In genomic region chr16:17222197-17222596, GRCm38 (mm10) we compare ENCODE assay signal across 8 mouse cellular contexts. TPM values are rescaled to one million over a fixed set of nuclear protein-coding genes. Genes with fewer than 3 reads are reported as not detected.
DNase-seq lines count a peak whose midpoint lies in the region; ATAC-seq lines count a peak whose summit lies in the region.

No protein-coding gene starts in this region.

- WGBS in intestine, embryonic 15.5 days: 29% methylated on average over 25 of the region's 25 CpGs

- DNase-seq in adipocyte (ENCODE audit: low spot score): peak; percentile 99
- DNase-seq in embryo, embryonic 9.5 days (ENCODE audit: extremely low spot score): peak; percentile 98
- peak; percentile 89 to 100 for DNase-seq in left cerebral cortex, postnatal 10 days (ENCODE audit: extremely low spot score in 1 of 2, low spot score in 2 of 2)
- DNase-seq in right cerebral cortex, postnatal 14 days: peak; percentile 96
- DNase-seq in urinary bladder, postnatal 25 days (ENCODE audit: low spot score): peak; percentile 100

- no peak overlapping the region for H3K4me2 ChIP-seq in intestine, embryonic 15.5 days (replicated peaks)

- H3K9me3 ChIP-seq in intestine, embryonic 15.5 days: no peaks in the 10 kb centered on the region

- H3K4me1 ChIP-seq in intestine, embryonic 15.5 days (replicated peaks): 0 out of 2 replicates have a peak, but pooled peaks cover 8% of the 10 kb centered on the region

- peak; percentile 98 for ATAC-seq in granulocyte monocyte progenitor cell, adult 5-6 weeks (replicated peaks; ENCODE audit: poor library complexity, severe bottlenecking)
- peak; percentile 100 for ATAC-seq in intestine, embryonic 15.5 days
- peak; percentile 100 for ATAC-seq in megakaryocyte progenitor cell, adult 5-6 weeks (replicated peaks; ENCODE audit: poor library complexity)

- intact Hi-C loops in left cerebral cortex, postnatal 10 days (cut with DNase I): no loop called here

- H3K27ac ChIP-seq in intestine, embryonic 15.5 days: no peak overlapping the region

- no peaks in the 10 kb centered on the region for H3K27me3 ChIP-seq in intestine, embryonic 15.5 days (replicated peaks)

- H3K4me3 ChIP-seq in intestine, embryonic 15.5 days (replicated peaks): no peak overlapping the region

- H3K9ac ChIP-seq in intestine, embryonic 15.5 days: no peak overlapping the region

- no peaks in the 10 kb centered on the region for H3K36me3 ChIP-seq in intestine, embryonic 15.5 days

RNA-seq across cellular contexts. Expression of gene Hic2, which starts 11.2 kb away (rescaled TPM):
- total RNA-seq in granulocyte monocyte progenitor cell, adult 5-6 weeks (2014; fragmentation: Nextera tagmentation): 2.3 and 5.0 TPM in 2 replicates
- 2.0 and 2.4 TPM in 2 replicates for total RNA-seq in granulocyte monocyte progenitor cell, adult 5-6 weeks (2017)
- 5.8 and 6.0 TPM in 2 replicates for polyA plus RNA-seq in intestine, embryonic 15.5 days (2015; fragmentation: Nextera tagmentation; extraction: Ambion mirVana)
- 1 to 10 TPM; 6.6 TPM for total RNA-seq in left cerebral cortex, postnatal 10 days (2021)
- total RNA-seq in megakaryocyte progenitor cell, adult 5-6 weeks (2015): 1.8 and 1.9 TPM in 2 replicates
- total RNA-seq in megakaryocyte progenitor cell, adult 5-6 weeks (2017): 2.1 and 2.3 TPM in 2 replicates

RNA-seq across cellular contexts. Expression of gene Rimbp3, which starts 13.8 kb away (rescaled TPM):
- total RNA-seq in granulocyte monocyte progenitor cell, adult 5-6 weeks (2014; fragmentation: Nextera tagmentation): 0.92 and 1.6 TPM in 2 replicates
- total RNA-seq in granulocyte monocyte progenitor cell, adult 5-6 weeks (2017): 0.34 and 0.88 TPM in 2 replicates
- polyA plus RNA-seq in intestine, embryonic 15.5 days (2015; fragmentation: Nextera tagmentation; extraction: Ambion mirVana): 0.57 and 0.67 TPM in 2 replicates
- 1 to 10 TPM; 1.7 to 1.9 TPM for total RNA-seq in left cerebral cortex, postnatal 10 days (2021)
- 0.69 and 0.95 TPM in 2 replicates for total RNA-seq in megakaryocyte progenitor cell, adult 5-6 weeks (2015)
- 0.58 and 1.3 TPM in 2 replicates for total RNA-seq in megakaryocyte progenitor cell, adult 5-6 weeks (2017)

RNA-seq across cellular contexts. Expression of gene Ube2l3, which starts 19.7 kb away (rescaled TPM):
- 213 and 244 TPM in 2 replicates for total RNA-seq in granulocyte monocyte progenitor cell, adult 5-6 weeks (2014; fragmentation: Nextera tagmentation)
- 110 and 124 TPM in 2 replicates for total RNA-seq in granulocyte monocyte progenitor cell, adult 5-6 weeks (2017)
- polyA plus RNA-seq in intestine, embryonic 15.5 days (2015; fragmentation: Nextera tagmentation; extraction: Ambion mirVana): 352 and 386 TPM in 2 replicates
- total RNA-seq in left cerebral cortex, postnatal 10 days (2021): 100 to 1,000 TPM; 149 to 151 TPM
- total RNA-seq in megakaryocyte progenitor cell, adult 5-6 weeks (2015): 312 and 333 TPM in 2 replicates
- 87.5 and 107 TPM in 2 replicates for total RNA-seq in megakaryocyte progenitor cell, adult 5-6 weeks (2017)

RNA-seq across cellular contexts. Expression of gene Tmem191c, which starts 53.7 kb away (rescaled TPM):
- 9.2 and 10.0 TPM in 2 replicates for total RNA-seq in granulocyte monocyte progenitor cell, adult 5-6 weeks (2014; fragmentation: Nextera tagmentation)
- total RNA-seq in granulocyte monocyte progenitor cell, adult 5-6 weeks (2017): 5.4 and 5.6 TPM in 2 replicates
- 12.7 and 17.6 TPM in 2 replicates for polyA plus RNA-seq in intestine, embryonic 15.5 days (2015; fragmentation: Nextera tagmentation; extraction: Ambion mirVana)
- 100 to 1,000 TPM; 121 to 123 TPM for total RNA-seq in left cerebral cortex, postnatal 10 days (2021)
- 4.2 and 5.2 TPM in 2 replicates for total RNA-seq in megakaryocyte progenitor cell, adult 5-6 weeks (2015)
- total RNA-seq in megakaryocyte progenitor cell, adult 5-6 weeks (2017): 5.5 and 8.8 TPM in 2 replicates
